Mouse (Mus musculus): ENCODE measurements around the gene Yipf2. TPM values are rescaled to one million over a fixed set of nuclear protein-coding genes. Genes with fewer than 3 reads are reported as not detected.

Yipf2 gene
- polyA plus RNA-seq, 1 experiment, result 12.5 TPM

- TF ChIP-seq CEBPB (IDR thresholded peaks at IDR 0.05; ENCODE audit: low read depth), result no peak
- TF ChIP-seq CTCF (IDR thresholded peaks at IDR 0.05; ENCODE audit: control insufficient read depth, insufficient read depth, insufficient read length), result no peak
- no peak for TF ChIP-seq FOSL1 (IDR thresholded peaks at IDR 0.05; ENCODE audit: insufficient read depth, low read length, poor library complexity, severe bottlenecking)
- no peak for TF ChIP-seq MYOD1 (IDR thresholded peaks at IDR 0.05; ENCODE audit: control insufficient read depth, insufficient read length, low read depth)
- no peak for TF ChIP-seq MAX (IDR thresholded peaks at IDR 0.05)
- no peak for TF ChIP-seq USF1 (IDR thresholded peaks at IDR 0.05; ENCODE audit: low read depth)
- TF ChIP-seq MYOG (IDR thresholded peaks at IDR 0.05; ENCODE audit: control insufficient read depth, extremely low read depth, insufficient read length), result no peak
- peaks cover 80% of the 10 kb centered on the region for H3K79me3 ChIP-seq (ENCODE audit: low read depth)
- peaks cover 100% of the 10 kb centered on the region for H3K79me2 ChIP-seq (ENCODE audit: control insufficient read depth, insufficient read depth)
- no peak overlapping the region for H3K4me3 ChIP-seq (ENCODE audit: insufficient read depth, poor library complexity, severe bottlenecking)
- no peaks in the 10 kb centered on the region for H3K27me3 ChIP-seq (ENCODE audit: control insufficient read depth, insufficient read depth, insufficient read length)
- peaks cover 38% of the 10 kb centered on the region for H3K36me3 ChIP-seq (ENCODE audit: control insufficient read depth, insufficient read depth)
- no peak overlapping the region for H3ac ChIP-seq (ENCODE audit: control insufficient read depth, insufficient read length, low read depth)
These were observed 38.9 kb downstream of the Yipf2 start for GRCm38 (mm10) chr9:21553607-21554273.

DNA sequence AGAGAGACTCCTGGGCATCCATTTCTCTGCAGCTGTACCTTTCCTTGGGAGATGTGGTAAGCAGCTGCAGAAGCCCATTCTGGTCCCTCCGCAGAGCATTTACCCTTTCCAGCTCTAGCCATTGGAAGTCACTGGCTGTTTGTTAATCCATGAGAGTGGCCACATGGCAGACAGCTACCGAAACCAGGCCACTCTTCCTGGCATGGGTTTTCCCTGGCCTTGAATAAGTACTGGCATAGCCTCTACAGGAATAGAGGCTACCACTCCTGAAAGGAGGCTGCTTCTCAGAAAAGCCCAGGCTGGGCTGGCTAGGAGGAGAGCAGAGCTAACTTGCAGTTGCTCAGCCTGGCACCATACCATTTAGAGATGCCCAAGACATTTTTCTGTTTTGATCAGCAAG, 41.6 kb downstream of the Yipf2 start:
- Histone ChIP-seq H3ac (ENCODE audit: control insufficient read depth, insufficient read length, low read depth) (no peak overlapping the region), H3K27me3 (ENCODE audit: control insufficient read depth, insufficient read depth, insufficient read length) (no peaks in the 10 kb centered on the region), H3K79me2 (ENCODE audit: control insufficient read depth, insufficient read depth) (peaks cover 89% of the 10 kb centered on the region), H3K36me3 (ENCODE audit: control insufficient read depth, insufficient read depth) (peaks cover 32% of the 10 kb centered on the region), H3K4me3 (ENCODE audit: insufficient read depth, poor library complexity, severe bottlenecking) (no peak overlapping the region), H3K79me3 (ENCODE audit: low read depth) (peaks cover 68% of the 10 kb centered on the region)
- no peak for TF ChIP-seq MYOG (IDR thresholded peaks at IDR 0.05; ENCODE audit: control insufficient read depth, extremely low read depth, insufficient read length)
- no peak for TF ChIP-seq CEBPB (IDR thresholded peaks at IDR 0.05; ENCODE audit: low read depth)
- TF ChIP-seq FOSL1 (IDR thresholded peaks at IDR 0.05; ENCODE audit: insufficient read depth, low read length, poor library complexity, severe bottlenecking), result no peak
- no peak for TF ChIP-seq MAX (IDR thresholded peaks at IDR 0.05)
- no peak for TF ChIP-seq CTCF (IDR thresholded peaks at IDR 0.05; ENCODE audit: control insufficient read depth, insufficient read depth, insufficient read length)
- no peak for TF ChIP-seq USF1 (IDR thresholded peaks at IDR 0.05; ENCODE audit: low read depth)

DNA sequence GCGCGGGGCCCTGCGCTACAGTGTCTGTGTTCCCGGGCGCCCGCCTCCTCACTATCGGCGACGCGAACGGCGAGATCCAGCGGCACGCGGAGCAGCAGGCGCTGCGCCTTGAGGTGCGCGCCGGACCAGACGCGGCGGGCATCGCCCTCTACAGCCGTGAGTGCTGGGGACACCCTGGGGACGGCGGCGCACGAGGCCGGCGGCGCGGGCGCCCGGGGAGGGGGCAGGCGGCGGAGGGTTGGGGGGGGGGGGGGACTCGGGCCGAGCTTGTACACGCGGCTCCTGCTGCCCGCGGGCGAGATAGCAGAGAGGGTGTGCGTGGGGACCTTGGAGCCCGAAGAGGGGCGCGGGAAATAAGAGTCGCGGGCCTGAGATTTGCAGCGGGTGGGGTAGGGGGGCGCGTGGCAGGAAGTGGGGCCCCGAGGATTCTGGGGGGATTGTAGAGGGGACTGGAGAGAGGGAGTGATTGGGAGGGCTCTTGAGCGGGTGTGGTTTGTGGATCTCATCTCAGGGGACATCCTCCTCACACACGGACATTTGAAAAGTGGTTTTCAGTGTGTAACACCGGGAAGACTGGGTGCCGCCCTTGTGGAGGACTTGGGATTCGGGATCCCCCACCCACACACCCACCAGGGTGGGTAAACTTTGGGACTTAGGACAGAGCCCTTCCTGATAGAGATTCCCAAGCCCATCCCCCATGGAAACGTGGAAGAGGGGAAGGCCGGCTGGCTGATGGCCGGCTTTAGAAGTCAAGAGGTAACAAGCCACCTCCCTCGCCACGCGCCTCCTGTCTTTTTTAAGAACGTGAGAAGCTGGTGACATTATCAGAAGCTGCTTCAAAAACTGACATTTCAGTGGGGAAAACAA, 45.3 kb downstream of the Yipf2 start:
- Histone ChIP-seq H3K79me3 (ENCODE audit: low read depth) (peaks cover 45% of the 10 kb centered on the region), H3K79me2 (ENCODE audit: control insufficient read depth, insufficient read depth) (peaks cover 52% of the 10 kb centered on the region), H3K27me3 (ENCODE audit: control insufficient read depth, insufficient read depth, insufficient read length) (no peaks in the 10 kb centered on the region), H3K36me3 (ENCODE audit: control insufficient read depth, insufficient read depth) (peaks cover 22% of the 10 kb centered on the region), H3K4me3 (ENCODE audit: insufficient read depth, poor library complexity, severe bottlenecking) (peak overlapping the region; percentile 55), H3ac (ENCODE audit: control insufficient read depth, insufficient read length, low read depth) (peak overlapping the region; percentile 96)
- TF ChIP-seq FOSL1 (IDR thresholded peaks at IDR 0.05; ENCODE audit: insufficient read depth, low read length, poor library complexity, severe bottlenecking) (no peak), MAX (IDR thresholded peaks at IDR 0.05) (peak; percentile 30), MYOG (IDR thresholded peaks at IDR 0.05; ENCODE audit: control insufficient read depth, extremely low read depth, insufficient read length) (no peak), CTCF (IDR thresholded peaks at IDR 0.05; ENCODE audit: control insufficient read depth, insufficient read depth, insufficient read length) (peak; percentile 38)

DNA sequence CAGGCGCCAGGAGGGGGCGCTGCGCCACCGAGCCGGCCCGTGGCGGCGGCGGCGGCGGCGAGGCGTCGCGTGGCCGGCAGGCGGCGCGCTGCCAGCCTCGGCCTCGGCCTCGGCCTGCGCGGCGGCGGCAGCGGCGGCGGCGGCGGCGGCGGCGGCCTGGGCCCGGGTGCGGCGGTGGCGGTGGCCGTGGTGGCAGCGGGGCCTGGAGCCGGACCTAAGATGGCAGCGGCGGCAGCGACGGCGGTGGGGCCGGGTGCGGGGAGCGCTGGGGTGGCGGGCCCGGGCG, 45.9 kb downstream of the Yipf2 start, which contains the start of gene Carm1:
Gene Carm1, plus strand, starts transcription at position 106 of the 286 bp plus-strand sequence.
- peaks cover 40% of the 10 kb centered on the region for H3K79me3 ChIP-seq (ENCODE audit: low read depth)
- no peaks in the 10 kb centered on the region for H3K27me3 ChIP-seq (ENCODE audit: control insufficient read depth, insufficient read depth, insufficient read length)
- H3K4me3 ChIP-seq (ENCODE audit: insufficient read depth, poor library complexity, severe bottlenecking), result peak within 1 kb of the TSS; percentile 55
- peak within 1 kb of the TSS; percentile 96 for H3ac ChIP-seq (ENCODE audit: control insufficient read depth, insufficient read length, low read depth)
- H3K79me2 ChIP-seq (ENCODE audit: control insufficient read depth, insufficient read depth), result peaks cover 46% of the 10 kb centered on the region
- TF ChIP-seq MAX (IDR thresholded peaks at IDR 0.05) (no peak), CTCF (IDR thresholded peaks at IDR 0.05; ENCODE audit: control insufficient read depth, insufficient read depth, insufficient read length) (peak; percentile 99)
- peaks cover 22% of the 10 kb centered on the region for H3K36me3 ChIP-seq (ENCODE audit: control insufficient read depth, insufficient read depth)

GRCm38 (mm10) chr9:21545916-21546788, 46.5 kb downstream of the Yipf2 start:
- peak overlapping the region; percentile 31 for H3K4me3 ChIP-seq (ENCODE audit: insufficient read depth, poor library complexity, severe bottlenecking)
- H3K79me3 ChIP-seq (ENCODE audit: low read depth), result peaks cover 34% of the 10 kb centered on the region
- peak overlapping the region; percentile 40 for H3ac ChIP-seq (ENCODE audit: control insufficient read depth, insufficient read length, low read depth)
- no peaks in the 10 kb centered on the region for H3K27me3 ChIP-seq (ENCODE audit: control insufficient read depth, insufficient read depth, insufficient read length)
- peaks cover 21% of the 10 kb centered on the region for H3K36me3 ChIP-seq (ENCODE audit: control insufficient read depth, insufficient read depth)
- TF ChIP-seq CEBPB (IDR thresholded peaks at IDR 0.05; ENCODE audit: low read depth) (no peak), MAX (IDR thresholded peaks at IDR 0.05) (peak; percentile 57), MYOG (IDR thresholded peaks at IDR 0.05; ENCODE audit: control insufficient read depth, extremely low read depth, insufficient read length) (no peak)
- H3K79me2 ChIP-seq (ENCODE audit: control insufficient read depth, insufficient read depth), result peaks cover 40% of the 10 kb centered on the region

Measured in C2C12 (cell line).